Mouse (Mus musculus) frontal cortex, adult 2 months (tissue): ENCODE results near the gene Brca2. TPM values are rescaled to one million over a fixed set of nuclear protein-coding genes. Genes with fewer than 3 reads are reported as not detected.

ENCODE experiments used
- DNase-seq, 2 experiments: peaks; one replicate each; pipeline ENCODE4 v3.0.0; 2022; ENCODE audit warnings: low spot score in 1 of 2; ENCODE audit errors: extremely low spot score in 1 of 2
- polyA plus RNA-seq: library from polyadenylated mRNA; depleted of rRNA; stranded (reverse); fragments of >200 nt; gene quantifications from 2 replicates; pipeline ENCODE4 v1.2.3, GENCODE M21; 2012

The Brca2 gene
- polyA plus RNA-seq, 1 experiment, result 6.6 TPM

DNA sequence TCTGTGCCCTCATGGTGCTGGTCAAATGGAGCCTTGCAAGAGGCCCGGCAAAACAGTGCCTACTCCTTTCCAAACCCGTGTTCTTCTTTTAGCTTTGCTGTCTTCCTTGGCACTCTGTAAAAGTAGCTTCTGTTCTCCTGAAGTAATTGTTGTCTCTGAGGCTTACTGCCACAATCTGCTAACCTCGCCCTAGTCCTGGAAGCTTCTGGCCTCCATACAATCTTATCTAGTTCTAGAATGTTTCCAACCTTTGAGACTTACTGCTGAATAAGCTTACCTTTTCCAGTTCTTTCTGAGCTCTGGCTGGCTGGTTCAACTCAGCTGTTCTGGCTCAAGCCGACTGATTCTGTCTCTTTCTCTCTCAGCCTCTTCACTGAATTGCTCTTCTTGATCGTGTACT lies 39.4 kb downstream of the Brca2 start:
- DNase-seq, result no peak

DNA sequence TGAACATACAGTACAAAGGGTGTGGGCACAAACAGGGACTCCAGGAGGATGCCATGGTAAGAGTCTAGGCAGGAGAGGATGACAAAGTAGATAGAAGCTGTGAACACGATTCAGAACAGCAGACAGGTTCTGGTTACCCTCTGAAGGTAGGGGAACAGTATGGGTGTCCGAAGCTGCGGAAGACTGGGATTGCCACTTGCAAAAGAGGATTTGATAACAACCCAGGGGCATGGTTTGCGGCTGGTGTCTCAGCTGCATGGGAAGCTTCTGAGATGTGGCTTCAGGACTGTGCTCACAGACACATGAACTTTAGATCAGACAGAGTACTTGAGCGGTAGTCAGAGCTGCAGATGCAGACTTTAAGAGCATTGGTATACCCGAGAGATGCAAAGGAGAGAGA lies 42.0 kb downstream of the Brca2 start:
- DNase-seq, result no peak

GRCm38 (mm10) chr5:150566226-150566625 lies 43.8 kb downstream of the Brca2 start:
- DNase-seq, result peak; percentile 64 to 85

DNA sequence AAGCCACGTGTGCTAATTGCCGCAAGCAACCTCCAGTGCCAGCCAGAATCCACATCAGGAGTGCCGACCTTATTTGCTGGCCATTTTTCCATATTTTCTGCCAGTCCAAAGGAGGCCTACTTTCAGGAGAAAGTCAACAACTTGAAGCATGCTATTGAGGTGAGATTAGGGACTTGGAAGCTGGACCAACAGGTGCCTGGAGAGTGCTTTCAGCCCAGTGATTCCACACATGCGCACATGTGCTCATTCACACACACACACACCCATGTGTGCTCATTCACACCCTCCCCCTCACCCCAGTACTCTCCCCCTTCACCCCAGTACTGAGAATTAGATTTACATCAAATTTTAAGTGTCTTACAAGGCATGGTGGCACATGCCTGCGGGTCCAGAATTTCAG lies 44.5 kb downstream of the Brca2 start:
- DNase-seq, result no peak

DNA sequence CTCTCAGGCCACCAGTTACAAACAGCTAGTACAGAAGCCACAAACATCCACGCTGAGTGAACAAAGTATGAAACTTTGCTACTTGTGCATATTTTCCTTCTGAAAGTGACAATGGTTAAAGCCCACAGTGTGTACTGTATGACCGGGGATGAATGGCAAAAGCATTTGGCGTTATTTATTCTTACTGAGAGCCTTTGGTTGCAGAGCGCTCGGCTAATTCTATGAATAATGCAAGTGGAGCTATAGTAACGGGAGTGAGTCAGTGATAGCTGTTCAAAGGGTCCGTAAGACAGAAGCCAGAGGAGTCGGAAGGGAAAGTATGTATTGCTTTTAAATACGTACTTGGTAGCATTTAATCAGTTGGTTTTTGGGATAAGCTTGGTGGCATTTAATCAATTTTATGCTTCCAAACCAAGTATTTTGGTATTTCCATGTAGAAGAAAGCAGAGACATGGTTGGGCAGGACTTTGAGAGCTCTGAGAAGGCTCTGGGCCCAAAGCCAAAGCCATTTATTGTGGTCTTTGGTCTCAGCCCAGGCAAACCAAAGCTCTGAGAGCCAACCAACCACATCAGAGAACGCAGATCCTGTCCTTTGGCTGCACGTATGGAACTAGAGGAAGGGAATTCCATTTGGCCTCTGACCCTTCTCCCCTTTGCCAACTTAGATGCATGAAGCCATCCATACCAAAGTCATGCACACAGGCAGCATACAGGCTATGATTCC lies 48.2 kb downstream of the Brca2 start:
- DNase-seq, result no peak

DNA sequence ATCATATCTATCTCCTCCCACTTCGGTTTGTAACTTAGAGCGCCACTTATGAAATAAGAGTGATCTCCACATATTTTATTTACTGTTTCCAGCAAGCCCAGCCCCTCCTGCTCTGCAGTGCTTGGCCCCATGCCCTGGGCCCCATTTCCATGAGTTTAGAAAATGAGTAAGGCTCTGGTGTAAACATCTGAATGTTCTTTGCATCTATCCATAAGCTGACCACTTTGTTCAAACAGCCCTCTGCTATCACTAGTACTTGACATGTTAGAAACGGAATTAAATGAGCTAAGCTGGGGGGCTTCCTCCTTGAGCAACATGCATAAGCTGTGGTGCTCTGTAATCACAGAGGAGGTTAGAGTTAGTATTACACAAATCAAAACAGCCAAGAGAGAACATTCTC lies 52.0 kb downstream of the Brca2 start:
- DNase-seq, result no peak

DNA sequence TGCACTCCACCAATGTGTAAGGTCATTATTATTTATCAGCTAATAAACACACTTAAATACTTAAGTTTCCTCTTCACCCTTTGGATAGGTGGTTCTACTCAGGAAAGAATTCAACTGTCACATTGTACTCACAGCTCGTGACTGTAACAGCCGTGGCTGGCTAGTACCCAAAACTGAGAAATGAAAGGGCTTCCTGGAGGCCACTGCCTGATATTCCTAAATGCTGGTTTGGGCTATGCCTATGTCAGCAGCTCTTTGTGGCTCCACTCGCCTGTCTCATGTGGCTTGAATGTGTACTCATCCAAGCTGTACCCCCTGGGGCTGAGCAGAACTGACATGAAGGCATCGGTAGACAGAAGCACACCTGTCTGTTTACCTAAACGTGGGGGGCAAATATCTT lies 52.5 kb downstream of the Brca2 start:
- no peak for DNase-seq

DNA sequence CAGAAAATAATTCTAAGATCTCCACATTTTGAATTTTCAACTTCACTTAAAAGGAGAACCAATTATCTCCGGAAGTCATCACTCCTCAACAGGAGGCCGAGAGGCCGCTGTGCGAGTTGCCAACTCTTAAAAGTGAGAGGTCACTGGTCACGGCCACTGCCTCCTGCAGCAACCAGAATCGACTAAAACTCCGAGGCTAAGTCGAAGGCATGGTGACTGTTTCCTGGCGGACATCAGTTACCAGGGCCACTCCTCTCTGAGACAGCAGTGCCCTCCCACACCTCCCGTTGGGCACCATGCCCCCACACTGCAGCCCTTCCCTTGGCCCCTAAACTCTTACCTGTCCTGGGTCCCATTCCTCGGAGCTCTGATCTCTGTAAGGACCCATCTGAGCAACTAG lies 54.4 kb downstream of the Brca2 start:
- DNase-seq, result no peak

DNA sequence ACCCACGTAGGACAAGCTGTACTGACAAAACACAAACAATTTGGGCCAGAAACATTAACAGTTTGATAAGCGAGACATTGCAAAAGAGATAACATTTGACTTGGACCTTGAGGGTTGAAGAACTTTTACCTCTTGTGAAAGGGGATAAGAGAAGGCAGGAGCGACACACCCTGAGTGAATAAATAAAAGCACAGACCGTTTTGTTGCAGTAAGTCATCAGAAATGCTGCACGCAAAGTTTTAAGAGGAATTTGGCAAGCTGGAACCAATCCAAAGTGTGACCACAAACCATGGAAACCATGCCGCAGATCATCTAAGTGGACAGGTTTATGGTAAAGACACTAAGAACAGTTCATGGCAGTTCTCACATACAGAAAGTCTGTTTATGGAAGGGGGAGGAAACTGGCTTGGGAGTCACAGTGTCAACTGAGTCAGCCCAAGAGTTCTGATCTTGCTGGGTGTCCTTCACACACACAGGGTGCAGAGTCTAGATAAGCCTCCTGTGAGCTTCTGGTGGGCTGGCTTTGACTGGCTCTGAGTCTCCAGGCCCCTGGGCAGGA lies 56.3 kb downstream of the Brca2 start:
- no peak for DNase-seq

GRCm38 (mm10) chr5:150581180-150581579 lies 58.8 kb downstream of the Brca2 start:
- no peak for DNase-seq

DNA sequence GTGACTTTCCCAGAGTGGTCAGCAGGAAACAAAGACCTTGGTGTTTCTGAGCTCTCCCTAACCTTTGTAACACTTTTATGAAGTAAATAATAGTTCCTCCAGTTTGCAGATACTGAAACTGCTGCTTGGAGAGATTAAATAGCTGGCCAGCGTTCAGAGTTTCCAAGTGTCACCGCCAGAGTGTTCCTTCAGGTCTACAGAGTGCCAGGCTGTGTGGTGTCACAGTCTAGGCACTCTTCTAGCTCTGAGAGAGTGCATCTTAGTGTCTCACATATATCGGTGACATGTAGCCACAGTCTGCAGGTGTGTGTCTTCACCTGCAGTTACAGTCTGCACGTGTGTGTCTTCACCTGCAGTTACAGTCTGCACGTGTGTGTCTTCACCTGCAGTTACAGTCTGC lies 60.8 kb downstream of the Brca2 start:
- DNase-seq, result no peak

DNA sequence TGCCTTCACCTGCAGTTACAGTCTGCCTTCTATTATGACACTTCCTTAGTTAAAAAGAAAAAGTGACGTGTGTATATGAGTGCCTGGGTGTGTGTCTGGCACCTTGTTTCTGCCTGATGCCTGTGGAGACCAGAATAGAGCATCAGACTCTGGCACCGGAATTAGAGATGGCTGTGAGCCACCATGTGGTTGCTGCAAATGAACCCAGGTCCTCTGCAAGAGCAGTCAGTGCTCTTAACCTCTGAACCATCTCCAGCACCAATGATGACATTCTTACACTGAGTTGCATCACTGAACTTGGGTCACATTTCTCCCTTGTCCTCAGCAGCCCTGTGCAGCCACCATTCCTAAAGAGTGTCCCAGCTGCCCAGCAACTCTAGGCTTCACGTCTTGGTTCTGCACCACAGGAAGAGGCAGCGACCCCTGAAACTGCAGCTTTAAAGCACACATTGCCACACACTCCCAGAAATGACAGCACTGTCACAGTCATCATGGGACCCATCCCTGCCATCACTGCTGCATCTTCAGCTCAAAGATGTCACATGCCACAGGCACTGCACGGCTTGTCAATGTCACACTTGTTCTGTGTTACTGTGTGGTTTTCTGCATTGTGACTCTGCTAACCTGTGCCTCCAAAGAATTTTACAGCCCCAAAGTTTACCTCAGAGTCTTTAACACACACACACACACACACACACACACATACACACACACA lies 61.3 kb downstream of the Brca2 start:
- DNase-seq, result no peak

DNA sequence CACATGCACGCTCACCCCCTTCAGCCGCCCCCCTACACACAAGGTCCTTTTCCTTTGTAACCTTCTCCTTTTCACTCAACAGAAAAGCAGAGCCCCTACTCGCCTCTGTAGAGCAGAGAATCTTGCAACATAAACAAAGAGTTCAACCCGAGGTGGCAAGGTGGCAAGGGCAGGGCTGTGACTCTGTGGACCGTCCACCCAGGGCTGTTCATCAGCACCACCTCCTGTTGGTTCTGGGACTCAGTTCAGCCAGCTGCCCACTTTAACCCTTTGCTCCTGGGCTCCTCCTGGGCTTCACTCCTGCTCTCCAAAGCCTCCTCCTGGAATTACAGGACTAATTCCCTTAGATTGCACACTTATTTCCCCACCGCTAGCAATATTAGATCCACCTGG lies 61.9 kb downstream of the Brca2 start:
- DNase-seq, result no peak

- DNase-seq, result no peak
Measured at GRCm38 (mm10) chr5:150589945-150590344, 67.5 kb downstream of the Brca2 start.

- no peak for DNase-seq
Measured at GRCm38 (mm10) chr5:150592186-150592903, 69.9 kb downstream of the Brca2 start.

DNA sequence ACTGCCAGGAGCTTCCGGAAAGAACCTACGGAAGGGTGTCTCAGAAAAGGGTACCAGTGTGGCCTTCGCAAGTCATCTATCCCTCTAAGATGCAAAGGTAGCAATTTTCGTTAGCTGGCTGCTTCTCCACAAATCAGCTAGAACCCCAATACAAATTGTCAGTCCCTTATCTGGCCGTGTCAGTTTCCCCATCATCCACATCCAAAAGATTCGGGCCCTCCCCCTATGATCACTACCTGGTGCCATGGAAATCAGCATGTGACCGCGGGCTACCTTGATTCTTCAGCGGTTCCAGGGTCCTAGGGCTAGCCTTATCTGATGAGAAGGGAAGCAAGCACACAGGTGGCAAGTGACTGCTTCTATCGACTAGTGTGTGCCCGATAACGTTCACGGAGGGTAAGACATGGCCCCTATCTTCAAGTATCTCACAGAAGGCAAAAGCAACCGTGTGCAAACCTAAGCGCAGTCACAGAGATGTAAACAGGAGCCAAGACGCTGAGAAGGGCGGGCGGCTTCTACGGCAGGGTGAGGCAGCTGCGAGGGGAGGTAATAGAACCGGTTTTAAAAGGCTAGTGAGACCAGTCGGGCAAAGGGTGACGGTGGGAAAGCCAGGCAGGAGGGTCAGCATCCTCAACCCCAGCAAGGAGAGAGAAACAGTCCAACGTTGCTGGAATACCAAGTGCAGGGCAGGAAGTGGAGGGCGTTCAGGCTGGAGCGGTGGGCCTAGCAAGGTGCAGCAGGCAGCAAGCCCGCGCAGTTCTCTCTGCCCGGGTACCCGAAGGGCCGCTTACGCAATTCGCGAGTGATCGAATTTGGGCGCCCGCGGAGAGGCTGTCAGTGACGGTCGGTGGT lies 70.7 kb downstream of the Brca2 start:
- DNase-seq, result peak in 1 of 2 experiments; percentile 62

- DNase-seq, result peak; percentile 33 to 68
Measured at GRCm38 (mm10) chr5:150593756-150594648, 71.6 kb downstream of the Brca2 start.

DNA sequence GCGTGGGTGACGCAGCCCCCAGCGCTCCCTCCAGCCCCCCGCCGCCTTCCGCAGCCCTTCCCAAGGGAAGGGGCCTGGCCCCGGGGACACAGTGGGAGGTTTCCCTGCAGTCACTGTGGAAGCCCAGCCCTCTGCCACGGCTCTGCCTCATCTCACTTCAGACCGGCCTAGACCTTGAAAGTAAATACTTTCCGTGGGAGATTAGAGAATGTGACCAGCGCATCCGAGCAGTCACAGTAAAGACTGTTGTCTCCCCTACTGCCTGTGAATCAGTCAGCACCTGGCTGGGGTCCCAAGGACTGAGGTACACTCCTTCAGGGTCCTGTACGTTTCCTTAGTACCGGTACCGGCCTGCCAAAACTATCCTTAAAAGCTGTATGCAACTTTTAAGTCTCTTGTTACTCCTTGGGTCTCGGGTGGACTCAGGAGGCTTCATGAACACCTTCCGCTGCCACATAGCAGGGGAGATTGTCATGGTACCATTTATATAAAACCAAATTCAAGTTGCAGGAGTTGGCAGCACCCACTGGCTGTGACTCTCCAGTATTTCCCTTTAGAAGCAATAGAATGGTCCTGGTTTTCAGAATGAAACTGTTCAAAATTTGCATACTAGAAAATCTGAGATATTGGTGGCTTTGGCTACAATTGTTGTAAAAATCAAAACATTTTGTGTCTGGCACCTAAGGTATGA lies 72.4 kb downstream of the Brca2 start:
- DNase-seq, result no peak
